Mouse (Mus musculus) ES-E14 (cell line): Measurements from ENCODE around the gene Gm11213. TPM values are rescaled to one million over a fixed set of nuclear protein-coding genes. Genes with fewer than 3 reads are reported as not detected.

Experiments used
- DNase-seq: peaks from one replicate; pipeline ENCODE4 v3.0.0-alpha.2; 2013; ENCODE audit warnings: low read depth, low spot score
- H3K27ac ChIP-seq: 2 replicates; pipeline ENCODE4 v1.5.1; 2012; ENCODE audit warnings: low read depth, mild to moderate bottlenecking, low read length, moderate library complexity, mixed read lengths; ENCODE audit not compliant: poor library complexity, insufficient read depth, severe bottlenecking
- H3K36me3 ChIP-seq: 2 replicates; pipeline ENCODE4 v1.6.1; 2012; ENCODE audit warnings: mild to moderate bottlenecking, low read length, moderate library complexity, mixed read lengths; ENCODE audit not compliant: control insufficient read depth, poor library complexity, insufficient read depth, severe bottlenecking
- H3K4me1 ChIP-seq, 2 experiments: fragments of 150-350 bp in 1 of 2; sonication (generic) in 1 of 2; 2 replicates each; pipeline ENCODE4 v1.6.1; 2012; ENCODE audit warnings: low read length in 2 of 2, mild to moderate bottlenecking in 1 of 2, mixed read lengths in 1 of 2; ENCODE audit not compliant: control insufficient read depth in 2 of 2, insufficient read depth in 2 of 2, poor library complexity in 1 of 2
- H3K4me3 ChIP-seq, 2 experiments: fragments of 150-350 bp in 1 of 2; sonication (generic) in 1 of 2; 2 replicates each; pipeline ENCODE4 v1.5.1; 2012; ENCODE audit warnings: low read length in 2 of 2, low read depth in 1 of 2, mild to moderate bottlenecking in 1 of 2, mixed read lengths in 1 of 2; ENCODE audit not compliant: insufficient read depth in 1 of 2, poor library complexity in 1 of 2, severe bottlenecking in 1 of 2
- H3K9ac ChIP-seq: 2 replicates; pipeline ENCODE4 v1.6.1; 2012; ENCODE audit warnings: low read depth, mild to moderate bottlenecking, low read length, mixed read lengths; ENCODE audit not compliant: poor library complexity, insufficient read depth, severe bottlenecking
- H3K9me3 ChIP-seq: fragments of 150-350 bp; sonication (generic); 2 replicates; pipeline ENCODE4 v1.6.1; 2012; ENCODE audit warnings: low read depth, mild to moderate bottlenecking, low read length; ENCODE audit not compliant: control insufficient read depth, insufficient read depth
- CHD2 ChIP-seq: IDR thresholded peaks from 2 replicates; pipeline ENCODE4 v1.6.1; 2014; ENCODE audit warnings: mild to moderate bottlenecking, low read depth, low read length, inconsistent platforms
- HCFC1 ChIP-seq: IDR thresholded peaks from 2 replicates; pipeline ENCODE4 v1.6.1; 2012; ENCODE audit warnings: low read length, inconsistent platforms, borderline replicate concordance; ENCODE audit not compliant: insufficient read depth
- MAFK ChIP-seq: IDR thresholded peaks from 2 replicates; pipeline ENCODE4 v1.6.1; 2014; ENCODE audit warnings: mild to moderate bottlenecking, low read depth, low read length, inconsistent platforms; ENCODE audit not compliant: insufficient read depth
- ZC3H11A ChIP-seq: IDR thresholded peaks from 2 replicates; pipeline ENCODE4 v1.6.1; 2012; ENCODE audit warnings: low read depth, mild to moderate bottlenecking, inconsistent platforms, low read length, borderline replicate concordance
- ZNF384 ChIP-seq: IDR thresholded peaks from 2 replicates; pipeline ENCODE4 v1.6.1; 2012; ENCODE audit warnings: low read depth, low read length, inconsistent platforms
- in situ Hi-C, 2 experiments: fragments of 600-800 bp; cut with MboI; formaldehyde crosslinking; loops; one replicate each; pipeline ENCODE4 v1.15.1; 2025; ENCODE audit warnings: low sequenced_read_pairs in 2 of 2, inconsistent platforms in 1 of 2; ENCODE audit not compliant: unreplicated experiment in 2 of 2
- total RNA-seq: library from RNA; depleted of rRNA; stranded (reverse); fragments of 300-350 nt; gene quantifications from 2 replicates; pipeline ENCODE4 v1.2.3, GENCODE M21; 2012

Gm11213 gene
- total RNA-seq, 1 experiment, result not detected

DNA sequence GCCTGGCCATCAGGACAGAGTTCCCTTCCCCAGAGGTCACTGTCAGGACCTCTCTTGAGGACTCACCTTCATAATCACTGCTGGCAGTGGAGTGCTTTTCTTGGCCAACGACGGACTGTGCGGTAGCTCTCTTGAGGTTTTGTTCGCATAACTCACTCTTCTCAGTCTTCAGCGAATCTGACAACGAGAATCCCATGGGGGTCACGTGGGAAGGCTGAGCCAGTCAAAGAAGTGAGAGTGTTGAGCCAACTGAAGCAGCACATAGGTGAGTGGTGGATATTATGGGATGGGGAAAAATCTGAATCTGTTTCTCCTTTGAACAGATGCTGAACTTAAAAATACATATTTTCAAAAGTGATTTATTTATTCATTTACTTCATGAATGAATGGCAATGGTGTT lies 3.3 kb upstream of the Gm11213 start:
- Histone ChIP-seq H3K4me3 (no peak overlapping the region), H3K4me1 (no peaks in the 10 kb centered on the region), H3K27ac (peak overlapping the region; percentile 12; the same call in 1 of the 2 replicates), H3K9me3 (no peaks in the 10 kb centered on the region), H3K9ac (no peak overlapping the region), H3K36me3 (no peaks in the 10 kb centered on the region)
- no peak for TF ChIP-seq ZC3H11A
- TF ChIP-seq ZNF384, result no peak
- no peak for TF ChIP-seq HCFC1
- no peak for TF ChIP-seq CHD2
- no peak for TF ChIP-seq MAFK
- in situ Hi-C loops, result no loop called here
- no peak for DNase-seq

DNA sequence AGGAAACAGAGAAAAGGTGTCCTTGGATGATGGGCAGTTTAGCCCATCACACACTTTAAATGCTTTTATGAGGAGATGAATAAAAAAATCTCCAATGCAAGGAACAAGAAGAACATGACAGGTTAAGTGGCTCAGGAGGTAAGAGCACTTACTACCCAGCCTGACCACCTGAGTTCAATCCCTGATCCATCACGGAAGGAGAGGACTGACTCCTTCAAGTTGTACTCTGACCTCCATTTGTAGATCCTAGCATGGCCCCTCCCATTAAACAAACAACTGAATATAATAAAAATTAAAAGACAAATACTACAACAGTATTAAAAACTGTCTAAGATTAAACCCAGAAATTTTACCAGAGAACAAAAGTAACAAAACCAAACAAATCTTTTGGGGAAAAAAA lies 907 bp upstream of the Gm11213 start:
- H3K4me1 ChIP-seq, result no peaks in the 10 kb centered on the region

DNA sequence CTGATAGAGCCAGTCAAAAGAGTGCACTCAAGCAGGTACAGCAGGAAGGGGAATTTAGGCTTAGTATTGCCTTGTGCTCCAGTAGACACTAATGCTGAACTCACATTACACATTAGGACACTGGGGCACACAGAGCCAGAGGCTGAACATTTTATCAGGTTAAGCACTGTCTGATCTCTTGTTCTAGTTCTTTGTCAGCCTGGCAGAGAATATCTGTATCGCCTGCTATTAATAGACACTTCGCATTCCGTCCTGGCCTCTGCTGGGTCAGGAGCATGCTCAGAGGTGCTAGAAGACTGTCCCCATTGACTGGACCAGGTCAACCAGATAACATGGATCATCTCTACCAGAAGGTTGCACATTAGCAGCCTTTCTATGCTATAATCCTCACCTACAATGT lies 484 bp upstream of the Gm11213 start:
- H3K9me3 ChIP-seq, result no peaks in the 10 kb centered on the region
- H3K4me3 ChIP-seq, result no peak overlapping the region
- H3K9ac ChIP-seq, result no peak overlapping the region
- in situ Hi-C loops, result no loop called here
- no peaks in the 10 kb centered on the region for H3K4me1 ChIP-seq
- H3K27ac ChIP-seq, result no peak overlapping the region
- TF ChIP-seq ZNF384 (no peak), HCFC1 (no peak), ZC3H11A (no peak), CHD2 (no peak), MAFK (no peak)
- no peaks in the 10 kb centered on the region for H3K36me3 ChIP-seq
- DNase-seq, result no peak

More for the DNA sequence above, 907 bp upstream of the Gm11213 start:
- Histone ChIP-seq H3K9me3 (no peaks in the 10 kb centered on the region), H3K9ac (no peak overlapping the region), H3K27ac (no peak overlapping the region), H3K36me3 (no peaks in the 10 kb centered on the region), H3K4me3 (no peak overlapping the region)
- in situ Hi-C loops, result no loop called here
- DNase-seq, result no peak
- TF ChIP-seq MAFK, result no peak
- no peak for TF ChIP-seq CHD2
- TF ChIP-seq ZC3H11A, result no peak
- TF ChIP-seq ZNF384, result no peak
- TF ChIP-seq HCFC1, result no peak

DNA sequence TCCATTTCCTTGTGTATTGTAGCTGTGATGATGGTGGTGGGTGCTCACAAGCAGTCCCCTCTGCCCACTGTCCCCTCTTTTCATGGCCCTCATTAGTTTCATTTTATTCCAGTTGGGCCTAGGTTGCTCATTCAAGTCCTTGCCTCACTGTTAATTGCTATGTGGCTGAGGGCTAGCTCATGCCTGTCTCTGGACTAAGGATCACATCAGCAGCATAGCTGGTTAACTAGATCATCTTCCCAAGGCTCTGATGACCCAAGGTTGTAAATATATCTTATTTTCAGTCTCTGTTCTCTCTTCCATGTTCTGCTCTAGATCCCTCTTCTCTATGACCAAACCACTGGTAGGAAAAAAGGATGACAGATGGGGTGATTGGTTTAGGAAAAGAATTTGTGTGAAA lies 3.8 kb downstream of the Gm11213 start:
- no peak for TF ChIP-seq ZNF384
- no peak for TF ChIP-seq HCFC1
- TF ChIP-seq CHD2, result no peak
- TF ChIP-seq ZC3H11A, result no peak
- no peak for TF ChIP-seq MAFK
- no peak overlapping the region for H3K27ac ChIP-seq
- no peaks in the 10 kb centered on the region for H3K9me3 ChIP-seq
- in situ Hi-C loops, result no loop called here
- H3K4me3 ChIP-seq, result no peak overlapping the region
- no peak overlapping the region for H3K9ac ChIP-seq
- no peaks in the 10 kb centered on the region for H3K36me3 ChIP-seq
- DNase-seq, result no peak
- no peaks in the 10 kb centered on the region for H3K4me1 ChIP-seq

DNA sequence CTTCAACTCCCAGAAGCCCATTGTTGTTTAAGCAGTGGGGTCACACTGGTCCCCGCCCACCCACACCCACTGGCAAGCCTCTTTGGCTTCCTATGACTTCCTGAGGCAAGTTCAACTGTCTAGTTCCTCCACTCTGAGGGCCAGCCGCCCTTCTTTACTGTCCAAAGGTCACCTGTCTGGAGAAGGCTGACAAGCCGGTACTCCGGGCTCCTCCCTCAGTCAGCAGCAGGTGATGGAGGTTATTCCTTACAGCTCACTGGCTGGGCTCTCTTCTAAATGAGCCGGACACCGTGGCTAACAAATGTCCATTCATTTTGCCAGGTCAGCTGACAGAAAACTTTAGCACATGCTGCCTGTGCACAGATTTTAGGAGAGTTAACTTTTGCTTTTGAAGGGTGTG lies 4.3 kb downstream of the Gm11213 start:
- in situ Hi-C loops, result no loop called here
- TF ChIP-seq CHD2 (no peak), MAFK (no peak), ZNF384 (no peak), HCFC1 (no peak), ZC3H11A (no peak)
- DNase-seq, result no peak

More for the DNA sequence above, 4.3 kb downstream of the Gm11213 start:
- no peak overlapping the region for H3K27ac ChIP-seq
- no peak overlapping the region for H3K4me3 ChIP-seq
- no peak overlapping the region for H3K9ac ChIP-seq
- H3K36me3 ChIP-seq, result no peaks in the 10 kb centered on the region
- no peaks in the 10 kb centered on the region for H3K9me3 ChIP-seq
- H3K4me1 ChIP-seq, result no peaks in the 10 kb centered on the region
